Mouse (Mus musculus) limb, embryonic 10.5 days (tissue): ENCODE results near the gene Olfr1205. TPM values are rescaled to one million over a fixed set of nuclear protein-coding genes. Genes with fewer than 3 reads are reported as not detected.

ENCODE experiments used
- DNase-seq: peaks from one replicate; pipeline ENCODE4 v3.0.0-alpha.2; 2017; ENCODE audit warnings: low spot score
- H3K27ac ChIP-seq: fragments of 300-500 bp; sonication (generic); 2 replicates; pipeline ENCODE4 v1.5.1; 2016; ENCODE audit warnings: mild to moderate bottlenecking
- H3K27me3 ChIP-seq: fragments of 300-500 bp; sonication (generic); 2 replicates; pipeline ENCODE4 v1.6.1; 2016; ENCODE audit warnings: low read depth, mild to moderate bottlenecking; ENCODE audit not compliant: poor library complexity, severe bottlenecking
- H3K36me3 ChIP-seq: fragments of 300-500 bp; sonication (generic); 2 replicates; pipeline ENCODE4 v1.6.1; 2016; ENCODE audit warnings: mild to moderate bottlenecking, moderate library complexity
- H3K4me1 ChIP-seq: fragments of 300-500 bp; sonication (generic); 2 replicates; pipeline ENCODE4 v1.6.1; 2016
- H3K4me3 ChIP-seq: fragments of 300-500 bp; sonication (generic); 2 replicates; pipeline ENCODE4 v1.5.1; 2016; ENCODE audit warnings: mild to moderate bottlenecking, moderate library complexity
- H3K9me3 ChIP-seq: fragments of 300-500 bp; sonication (generic); replicated peaks from 2 replicates; pipeline ENCODE4 v1.6.1; 2016; ENCODE audit warnings: mild to moderate bottlenecking
- WGBS: fragments of 180-500 bp; shearing (Covaris S2); methylation state at CpG from one replicate; pipeline ENCODE4 v1.1.7; 2016; 5-methylcytosine and 5-hydroxymethylcytosine counted together
- polyA plus RNA-seq: library from polyadenylated mRNA; unstranded; fragments of >200 nt; fragmentation: Nextera tagmentation; extraction: Ambion mirVana; gene quantifications from 2 replicates; pipeline ENCODE4 v1.2.1, GENCODE M21; 2016

Gene Olfr1205
- polyA plus RNA-seq, result not detected in 2 replicates

- no peaks in the 10 kb centered on the region for H3K36me3 ChIP-seq
- DNase-seq, result no peak
- 96% methylated on average over 2 of the region's 2 CpGs for WGBS
Observed at GRCm38 (mm10) chr2:88829437-88829836, at the start of gene Olfr1205. Olfr1205 (plus strand) TSS chr2:88829737.

GRCm38 (mm10) chr2:88792736-88793135 is 36.8 kb upstream of the Olfr1205 start, which contains the start of gene Olfr1201:
Olfr1201 (plus strand) TSS chr2:88793036.
- no peaks in the 10 kb centered on the region for H3K36me3 ChIP-seq
- DNase-seq, result no peak
- H3K9me3 ChIP-seq, result no peaks in the 10 kb centered on the region
- H3K4me1 ChIP-seq, result no peaks in the 10 kb centered on the region
- H3K4me3 ChIP-seq, result no peak within 1 kb of the TSS
- no peaks in the 10 kb centered on the region for H3K27me3 ChIP-seq
- 94% methylated on average over 6 of the region's 6 CpGs for WGBS
- H3K27ac ChIP-seq, result no peak within 1 kb of the TSS

More at GRCm38 (mm10) chr2:88829437-88829836, at the start of gene Olfr1205:
- Histone ChIP-seq H3K9me3 (no peaks in the 10 kb centered on the region), H3K27me3 (no peaks in the 10 kb centered on the region), H3K4me1 (no peaks in the 10 kb centered on the region), H3K4me3 (no peak within 1 kb of the TSS), H3K27ac (no peak within 1 kb of the TSS)

DNA sequence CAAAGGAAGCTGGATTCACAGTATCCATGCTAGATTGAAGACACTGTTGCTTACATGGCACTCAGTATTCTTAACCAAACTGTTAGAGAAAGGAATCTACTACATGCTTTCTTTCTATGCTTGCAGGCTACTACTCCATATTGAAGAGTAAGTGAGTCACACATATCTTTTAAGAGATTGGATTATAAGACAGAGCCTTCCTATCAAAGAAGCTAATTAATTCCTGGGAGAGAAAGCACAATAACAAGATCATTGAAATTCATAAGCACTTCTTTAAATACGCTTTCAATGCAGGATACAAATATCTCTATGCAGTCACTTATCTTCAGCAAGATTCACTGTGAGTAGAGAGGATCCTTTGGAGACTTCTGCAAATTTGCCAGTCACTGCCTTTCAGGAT is 15.3 kb upstream of the Olfr1205 start, which contains the start of gene Olfr1202:
TSS of gene Olfr1202 (plus strand) at position 301 of the 400 bp plus-strand sequence.
- Histone ChIP-seq H3K4me1 (no peaks in the 10 kb centered on the region), H3K27me3 (no peaks in the 10 kb centered on the region), H3K27ac (no peak within 1 kb of the TSS), H3K4me3 (no peak within 1 kb of the TSS), H3K9me3 (no peaks in the 10 kb centered on the region), H3K36me3 (no peaks in the 10 kb centered on the region)
- DNase-seq, result no peak
- WGBS, result 88% methylated on average over 1 of the region's 1 CpGs

DNA sequence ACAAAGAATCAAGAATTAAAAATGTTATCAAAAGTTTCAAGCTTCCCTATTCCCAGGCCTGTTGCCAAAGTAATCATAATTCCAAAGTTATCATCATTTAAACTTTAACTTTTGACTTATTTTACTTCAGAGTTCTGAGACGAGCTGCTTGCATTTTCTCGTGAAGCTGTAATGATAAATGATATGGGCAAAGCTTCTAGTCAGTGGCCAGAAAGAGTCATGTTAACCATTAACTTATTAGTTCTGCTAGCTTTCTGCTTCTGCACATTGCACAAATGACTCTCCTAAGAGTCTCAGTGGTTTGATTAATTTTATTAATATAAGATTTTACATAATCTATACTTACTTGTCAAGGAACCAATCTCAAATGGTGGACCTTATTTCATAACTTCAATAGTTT is 8.9 kb downstream of the Olfr1205 start:
- H3K4me3 ChIP-seq, result no peak overlapping the region
- no peak for DNase-seq
- no peaks in the 10 kb centered on the region for H3K9me3 ChIP-seq
- no peak overlapping the region for H3K27ac ChIP-seq
- no peaks in the 10 kb centered on the region for H3K27me3 ChIP-seq
- 93% methylated on average over 2 of the region's 2 CpGs for WGBS
- H3K36me3 ChIP-seq, result no peaks in the 10 kb centered on the region
- no peaks in the 10 kb centered on the region for H3K4me1 ChIP-seq

- no peak within 1 kb of the TSS for H3K4me3 ChIP-seq
- H3K27ac ChIP-seq, result no peak within 1 kb of the TSS
- no peaks in the 10 kb centered on the region for H3K36me3 ChIP-seq
- WGBS, result 85% methylated on average over 1 of the region's 1 CpGs
- no peak for DNase-seq
- no peaks in the 10 kb centered on the region for H3K4me1 ChIP-seq
- H3K9me3 ChIP-seq, result no peaks in the 10 kb centered on the region
- no peaks in the 10 kb centered on the region for H3K27me3 ChIP-seq
Observed at GRCm38 (mm10) chr2:88848992-88849391, 19.5 kb downstream of the Olfr1205 start, which contains the start of gene Olfr1204. Olfr1204 (plus strand) TSS chr2:88849292.

DNA sequence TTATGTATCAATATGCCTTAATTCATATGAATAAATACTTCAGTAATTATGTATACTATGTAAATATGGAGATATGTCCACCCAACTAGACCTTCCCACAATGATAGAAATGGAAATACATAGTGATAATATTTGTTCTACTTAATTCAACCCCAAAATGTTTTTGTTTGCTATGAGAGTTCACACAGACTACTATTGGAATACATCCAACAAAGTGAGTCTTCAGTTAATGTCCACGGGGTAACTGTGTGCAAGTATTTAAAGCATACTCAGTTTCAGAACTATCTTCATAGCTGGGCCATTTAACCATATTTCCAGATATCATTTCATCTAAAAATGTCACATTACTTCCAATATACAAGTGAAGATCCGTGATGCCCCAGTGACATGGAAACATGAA is 33.4 kb downstream of the Olfr1205 start, which contains the start of gene Olfr1206:
TSS of gene Olfr1206 (plus strand) at position 301 of the 400 bp plus-strand sequence.
- H3K27ac ChIP-seq, result no peak within 1 kb of the TSS
- 92% methylated on average over 2 of the region's 2 CpGs for WGBS
- H3K4me3 ChIP-seq, result no peak within 1 kb of the TSS
- no peaks in the 10 kb centered on the region for H3K27me3 ChIP-seq
- no peaks in the 10 kb centered on the region for H3K36me3 ChIP-seq
- H3K4me1 ChIP-seq, result no peaks in the 10 kb centered on the region
- no peak for DNase-seq
- no peaks in the 10 kb centered on the region for H3K9me3 ChIP-seq

Other genes with a start within 250 kb of the Olfr1205 start
- not detected in 2 replicates for gene Olfr1189, start 243.3 kb upstream of the Olfr1205 start, polyA plus RNA-seq
- not detected in 2 replicates for gene Olfr1191-ps1, start 189.2 kb upstream of the Olfr1205 start, polyA plus RNA-seq
- not detected in 2 replicates for gene Olfr1192-ps1, start 181.2 kb upstream of the Olfr1205 start, polyA plus RNA-seq
- not detected in 2 replicates for gene Olfr1193, start 154.1 kb upstream of the Olfr1205 start, polyA plus RNA-seq
- not detected in 2 replicates for gene Olfr1195, start 140.6 kb upstream of the Olfr1205 start, polyA plus RNA-seq
- not detected in 2 replicates for gene Olfr1196, start 125.1 kb upstream of the Olfr1205 start, polyA plus RNA-seq
- gene Olfr1197, start 97.4 kb upstream of the Olfr1205 start, polyA plus RNA-seq, result not detected in 2 replicates
- gene Olfr1198, start 78.4 kb upstream of the Olfr1205 start, polyA plus RNA-seq, result not detected in 2 replicates
- gene Olfr1199, start 69.3 kb upstream of the Olfr1205 start, polyA plus RNA-seq, result not detected in 2 replicates
- not detected in 2 replicates for gene Olfr1200, start 59.2 kb upstream of the Olfr1205 start, polyA plus RNA-seq
- not detected in 2 replicates for gene Olfr1201, start 36.7 kb upstream of the Olfr1205 start, polyA plus RNA-seq
- 0.04 TPM in 2 replicates for gene Olfr1202, start 15.2 kb upstream of the Olfr1205 start, polyA plus RNA-seq
- not detected in 2 replicates for gene Olfr1204, start 19.6 kb downstream of the Olfr1205 start, polyA plus RNA-seq
- gene Olfr1206, start 33.5 kb downstream of the Olfr1205 start, polyA plus RNA-seq, result not detected in 2 replicates
- not detected in 2 replicates for gene Olfr1208, start 72.6 kb downstream of the Olfr1205 start, polyA plus RNA-seq
- not detected in 2 replicates for gene Olfr1209, start 85.4 kb downstream of the Olfr1205 start, polyA plus RNA-seq
- not detected in 2 replicates for gene Olfr1211, start 108.4 kb downstream of the Olfr1205 start, polyA plus RNA-seq
- not detected in 2 replicates for gene Olfr1212, start 124.2 kb downstream of the Olfr1205 start, polyA plus RNA-seq
- gene Gm13762, start 150.5 kb downstream of the Olfr1205 start, polyA plus RNA-seq, result not detected in 2 replicates
- gene Olfr1214, start 162.9 kb downstream of the Olfr1205 start, polyA plus RNA-seq, result not detected in 2 replicates
- gene Olfr1215, start 177.2 kb downstream of the Olfr1205 start, polyA plus RNA-seq, result not detected in 2 replicates
- gene Olfr1216, start 188.6 kb downstream of the Olfr1205 start, polyA plus RNA-seq, result not detected in 2 replicates
- not detected in 2 replicates for gene Olfr1217, start 202.3 kb downstream of the Olfr1205 start, polyA plus RNA-seq
- gene Olfr1218, start 231.4 kb downstream of the Olfr1205 start, polyA plus RNA-seq, result not detected in 2 replicates